Mouse (Mus musculus): Measurements from ENCODE around the gene Myl4. TPM values are rescaled to one million over a fixed set of nuclear protein-coding genes. Genes with fewer than 3 reads are reported as not detected.
A peak's percentile ranks its signal among the peaks of the same experiment; 100 is the strongest.

Gene Myl4
- polyA plus RNA-seq, 1 experiment from 2014 or later = 16.4 TPM

DNA sequence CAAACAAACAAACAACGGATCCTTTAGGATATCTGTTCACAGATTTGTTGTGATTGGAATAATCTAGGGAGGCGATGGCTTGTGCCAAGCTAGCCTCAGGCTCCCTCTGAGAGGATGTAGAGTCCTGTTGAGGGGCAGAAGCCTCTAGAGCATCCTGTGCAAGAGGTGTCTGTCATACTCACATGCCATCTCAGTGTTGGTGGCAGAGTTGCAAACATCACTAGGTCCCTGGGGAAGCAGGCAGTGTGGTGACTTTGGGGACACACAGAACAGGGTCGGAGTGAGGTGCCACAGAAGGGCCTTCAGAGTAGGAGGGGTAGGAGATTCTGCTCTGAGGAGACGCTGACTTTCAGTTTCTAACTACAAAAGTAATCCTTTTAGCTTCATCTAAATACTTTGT, 59.3 kb downstream of the Myl4 start:
- H3K27ac ChIP-seq (replicated peaks; ENCODE audit: low read depth, low read length) = no peak overlapping the region
- peaks cover 5% of the 10 kb centered on the region; the same call in 1 of the 2 replicates for H3K27me3 ChIP-seq (ENCODE audit: control insufficient read depth, insufficient read depth, low read length)
- no peak for ATAC-seq (replicated peaks; ENCODE audit: insufficient number of reproducible peaks, low FRiP score, low TSS enrichment, low read depth)
- no peak overlapping the region for H3K4me3 ChIP-seq (ENCODE audit: low read depth, low read length)
- no peak for DNase-seq (ENCODE audit: low spot score)
- 50% methylated on average over 4 of the region's 4 CpGs for WGBS
- no peak overlapping the region for H3K4me2 ChIP-seq (ENCODE audit: low read depth, low read length)
- H3K4me1 ChIP-seq (ENCODE audit: control insufficient read depth, insufficient read depth, low read length) = no peaks in the 10 kb centered on the region
- H3K9ac ChIP-seq (replicated peaks; ENCODE audit: low read length) = no peak overlapping the region
- no peaks in the 10 kb centered on the region for H3K36me3 ChIP-seq (replicated peaks; ENCODE audit: control insufficient read depth, insufficient read depth, low read depth, low read length)
- H3K9me3 ChIP-seq (replicated peaks; ENCODE audit: control insufficient read depth, low read length) = no peaks in the 10 kb centered on the region

GRCm38 (mm10) chr11:104611579-104612151, 61.2 kb downstream of the Myl4 start:
- ATAC-seq (replicated peaks; ENCODE audit: insufficient number of reproducible peaks, low FRiP score, low TSS enrichment, low read depth) = no peak
- WGBS = 41% methylated on average over 4 of the region's 4 CpGs
- Histone ChIP-seq H3K36me3 (replicated peaks; ENCODE audit: control insufficient read depth, insufficient read depth, low read depth, low read length) (no peaks in the 10 kb centered on the region), H3K4me3 (ENCODE audit: low read depth, low read length) (no peak overlapping the region), H3K27me3 (ENCODE audit: control insufficient read depth, insufficient read depth, low read length) (peaks cover 5% of the 10 kb centered on the region; the same call in 1 of the 2 replicates), H3K9me3 (replicated peaks; ENCODE audit: control insufficient read depth, low read length) (no peaks in the 10 kb centered on the region), H3K27ac (replicated peaks; ENCODE audit: low read depth, low read length) (no peak overlapping the region), H3K4me2 (ENCODE audit: low read depth, low read length) (no peak overlapping the region), H3K4me1 (ENCODE audit: control insufficient read depth, insufficient read depth, low read length) (no peaks in the 10 kb centered on the region), H3K9ac (replicated peaks; ENCODE audit: low read length) (no peak overlapping the region)
- no peak for DNase-seq (ENCODE audit: low spot score)

DNA sequence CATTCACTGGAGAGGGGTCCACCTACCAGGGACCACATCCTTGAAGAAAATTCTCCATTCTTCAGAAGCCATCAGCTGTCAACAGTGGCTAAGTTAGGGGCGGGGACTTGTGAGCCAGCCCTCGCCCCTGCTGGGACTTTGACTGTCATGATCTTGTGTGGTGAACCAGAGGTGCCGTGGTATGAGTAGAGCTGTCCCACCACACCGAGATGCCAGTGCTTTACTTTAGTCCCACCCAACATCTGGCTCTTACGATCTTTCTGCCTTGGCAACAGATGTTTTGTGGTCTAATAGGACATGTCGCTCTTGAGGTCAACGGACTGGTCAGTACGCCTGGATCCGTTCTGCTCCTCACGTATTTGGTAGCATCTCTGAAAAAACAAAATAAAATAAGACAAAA, 63.1 kb downstream of the Myl4 start:
- no peak overlapping the region for H3K27ac ChIP-seq (replicated peaks; ENCODE audit: low read depth, low read length)
- H3K4me3 ChIP-seq (ENCODE audit: low read depth, low read length) = no peak overlapping the region
- H3K36me3 ChIP-seq (replicated peaks; ENCODE audit: control insufficient read depth, insufficient read depth, low read depth, low read length) = no peaks in the 10 kb centered on the region
- no peak for ATAC-seq (replicated peaks; ENCODE audit: insufficient number of reproducible peaks, low FRiP score, low TSS enrichment, low read depth)
- H3K27me3 ChIP-seq (ENCODE audit: control insufficient read depth, insufficient read depth, low read length) = peaks cover 3% of the 10 kb centered on the region; the same call in 1 of the 2 replicates
- H3K9me3 ChIP-seq (replicated peaks; ENCODE audit: control insufficient read depth, low read length) = no peaks in the 10 kb centered on the region
- H3K4me2 ChIP-seq (ENCODE audit: low read depth, low read length) = no peak overlapping the region
- WGBS = 80% methylated on average over 10 of the region's 10 CpGs
- DNase-seq (ENCODE audit: low spot score) = no peak
- no peaks in the 10 kb centered on the region for H3K4me1 ChIP-seq (ENCODE audit: control insufficient read depth, insufficient read depth, low read length)
- no peak overlapping the region for H3K9ac ChIP-seq (replicated peaks; ENCODE audit: low read length)

GRCm38 (mm10) chr11:104614130-104614529, 63.7 kb downstream of the Myl4 start:
- H3K9me3 ChIP-seq (replicated peaks; ENCODE audit: control insufficient read depth, low read length) = no peaks in the 10 kb centered on the region
- no peak overlapping the region for H3K27ac ChIP-seq (replicated peaks; ENCODE audit: low read depth, low read length)
- no peak for DNase-seq (ENCODE audit: low spot score)
- no peak overlapping the region for H3K4me2 ChIP-seq (ENCODE audit: low read depth, low read length)
- H3K4me1 ChIP-seq (ENCODE audit: control insufficient read depth, insufficient read depth, low read length) = no peaks in the 10 kb centered on the region
- H3K27me3 ChIP-seq (ENCODE audit: control insufficient read depth, insufficient read depth, low read length) = 0 out of 2 replicates have a peak, but pooled peaks cover 2% of the 10 kb centered on the region
- no peak overlapping the region for H3K4me3 ChIP-seq (ENCODE audit: low read depth, low read length)
- ATAC-seq (replicated peaks; ENCODE audit: insufficient number of reproducible peaks, low FRiP score, low TSS enrichment, low read depth) = no peak
- no peak overlapping the region for H3K9ac ChIP-seq (replicated peaks; ENCODE audit: low read length)
- WGBS = 83% methylated on average over 2 of the region's 2 CpGs
- no peaks in the 10 kb centered on the region for H3K36me3 ChIP-seq (replicated peaks; ENCODE audit: control insufficient read depth, insufficient read depth, low read depth, low read length)

GRCm38 (mm10) chr11:104616182-104616581, 65.7 kb downstream of the Myl4 start:
- Histone ChIP-seq H3K36me3 (replicated peaks; ENCODE audit: control insufficient read depth, insufficient read depth, low read depth, low read length) (no peaks in the 10 kb centered on the region), H3K9me3 (replicated peaks; ENCODE audit: control insufficient read depth, low read length) (no peaks in the 10 kb centered on the region), H3K4me1 (ENCODE audit: control insufficient read depth, insufficient read depth, low read length) (no peaks in the 10 kb centered on the region), H3K27ac (replicated peaks; ENCODE audit: low read depth, low read length) (no peak overlapping the region), H3K4me3 (ENCODE audit: low read depth, low read length) (no peak overlapping the region), H3K27me3 (ENCODE audit: control insufficient read depth, insufficient read depth, low read length) (no peaks in the 10 kb centered on the region), H3K4me2 (ENCODE audit: low read depth, low read length) (no peak overlapping the region), H3K9ac (replicated peaks; ENCODE audit: low read length) (no peak overlapping the region)
- ATAC-seq (replicated peaks; ENCODE audit: insufficient number of reproducible peaks, low FRiP score, low TSS enrichment, low read depth) = no peak
- 77% methylated on average over 5 of the region's 5 CpGs for WGBS
- no peak for DNase-seq (ENCODE audit: low spot score)

- no peak for DNase-seq (ENCODE audit: low spot score)
- H3K27ac ChIP-seq (replicated peaks; ENCODE audit: low read depth, low read length) = no peak overlapping the region
- no peaks in the 10 kb centered on the region for H3K9me3 ChIP-seq (replicated peaks; ENCODE audit: control insufficient read depth, low read length)
- no peak overlapping the region for H3K9ac ChIP-seq (replicated peaks; ENCODE audit: low read length)
- H3K4me1 ChIP-seq (ENCODE audit: control insufficient read depth, insufficient read depth, low read length) = no peaks in the 10 kb centered on the region
- H3K4me3 ChIP-seq (ENCODE audit: low read depth, low read length) = no peak overlapping the region
- ATAC-seq (replicated peaks; ENCODE audit: insufficient number of reproducible peaks, low FRiP score, low TSS enrichment, low read depth) = no peak
- H3K4me2 ChIP-seq (ENCODE audit: low read depth, low read length) = no peak overlapping the region
- H3K27me3 ChIP-seq (ENCODE audit: control insufficient read depth, insufficient read depth, low read length) = no peaks in the 10 kb centered on the region
- WGBS = 73% methylated on average over 6 of the region's 6 CpGs
- no peaks in the 10 kb centered on the region for H3K36me3 ChIP-seq (replicated peaks; ENCODE audit: control insufficient read depth, insufficient read depth, low read depth, low read length)
Observed at GRCm38 (mm10) chr11:104618638-104619076, 68.2 kb downstream of the Myl4 start.

DNA sequence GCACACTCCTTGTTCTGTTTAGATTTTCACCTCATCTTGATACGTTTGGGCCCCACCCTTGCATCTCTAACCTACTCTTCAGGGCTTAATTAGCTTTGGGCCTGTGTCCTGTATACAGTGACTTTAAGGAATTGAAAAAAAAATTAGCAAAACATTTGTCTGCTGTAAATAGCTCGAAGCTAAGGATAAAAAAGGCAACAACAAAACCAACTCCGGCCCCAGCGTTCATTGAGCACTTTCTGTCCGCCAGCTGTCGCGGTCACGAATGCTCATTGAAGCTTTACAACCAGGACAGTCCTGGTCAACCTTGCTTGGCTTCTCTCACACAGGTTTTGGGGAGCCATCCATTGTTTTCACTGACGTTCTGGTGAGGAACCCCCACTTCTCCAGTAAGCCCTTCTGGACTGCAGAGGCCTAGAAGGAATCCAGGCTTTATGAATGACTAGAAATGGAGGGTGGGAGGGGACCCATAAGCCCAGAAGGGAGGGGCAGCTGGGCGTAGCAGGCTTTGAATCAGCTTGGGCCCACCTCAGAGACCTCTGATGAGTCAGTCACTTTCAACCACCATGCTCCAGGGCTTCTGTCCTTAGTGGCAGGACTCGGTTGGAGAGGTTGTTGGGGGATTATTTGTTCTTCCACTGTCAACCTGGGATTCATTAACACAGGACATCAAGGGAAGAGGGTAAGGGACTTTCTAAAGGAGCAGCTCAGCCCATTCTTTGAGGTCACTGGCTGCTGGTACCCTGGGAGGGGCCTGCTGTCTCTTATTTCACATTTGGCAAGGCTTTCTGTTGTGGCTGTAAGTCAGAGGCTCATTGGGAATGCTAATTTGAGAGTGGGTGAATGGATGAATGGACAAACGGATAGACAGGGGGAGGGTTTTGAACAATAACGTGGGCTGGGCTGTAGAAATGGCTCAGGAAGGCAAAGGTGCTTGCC, 68.9 kb downstream of the Myl4 start:
- 56% methylated on average over 13 of the region's 13 CpGs for WGBS
- H3K4me2 ChIP-seq (ENCODE audit: low read depth, low read length) = no peak overlapping the region
- H3K36me3 ChIP-seq (replicated peaks; ENCODE audit: control insufficient read depth, insufficient read depth, low read depth, low read length) = no peaks in the 10 kb centered on the region
- no peak overlapping the region for H3K9ac ChIP-seq (replicated peaks; ENCODE audit: low read length)
- no peak overlapping the region for H3K4me3 ChIP-seq (ENCODE audit: low read depth, low read length)
- H3K27me3 ChIP-seq (ENCODE audit: control insufficient read depth, insufficient read depth, low read length) = no peaks in the 10 kb centered on the region
- no peaks in the 10 kb centered on the region for H3K4me1 ChIP-seq (ENCODE audit: control insufficient read depth, insufficient read depth, low read length)
- ATAC-seq (replicated peaks; ENCODE audit: insufficient number of reproducible peaks, low FRiP score, low TSS enrichment, low read depth) (peak; percentile 49; the same call in 1 of the 2 replicates), DNase-seq (ENCODE audit: low spot score) (no peak)
- H3K9me3 ChIP-seq (replicated peaks; ENCODE audit: control insufficient read depth, low read length) = no peaks in the 10 kb centered on the region
- no peak overlapping the region for H3K27ac ChIP-seq (replicated peaks; ENCODE audit: low read depth, low read length)
